Mouse (Mus musculus): ENCODE data around the gene Engase.

Engase gene

GRCm38 (mm10) chr11:118488907-118489270 lies 12.3 kb downstream of the Engase start:
- DNase-seq (ENCODE audit: low spot score): no peak

GRCm38 (mm10) chr11:118490566-118491218 lies 14.1 kb downstream of the Engase start:
- peak; percentile 86 for DNase-seq (ENCODE audit: low spot score)

- no peak for DNase-seq (ENCODE audit: low spot score)
Observed at GRCm38 (mm10) chr11:118491230-118491629, 14.6 kb downstream of the Engase start.

GRCm38 (mm10) chr11:118493458-118493857 lies 16.8 kb downstream of the Engase start:
- no peak for DNase-seq (ENCODE audit: low spot score)

- DNase-seq (ENCODE audit: low spot score): no peak
Observed at GRCm38 (mm10) chr11:118494001-118494737, 17.5 kb downstream of the Engase start.

- DNase-seq (ENCODE audit: low spot score): no peak
Observed at GRCm38 (mm10) chr11:118495065-118495464, 18.4 kb downstream of the Engase start.

GRCm38 (mm10) chr11:118496066-118496689 lies 19.5 kb downstream of the Engase start:
- no peak for DNase-seq (ENCODE audit: low spot score)

GRCm38 (mm10) chr11:118502990-118503389 lies 26.4 kb downstream of the Engase start:
- no peak for DNase-seq (ENCODE audit: low spot score)

GRCm38 (mm10) chr11:118503418-118504179 lies 27.0 kb downstream of the Engase start:
- no peak for DNase-seq (ENCODE audit: low spot score)

- no peak for DNase-seq (ENCODE audit: low spot score)
Observed at GRCm38 (mm10) chr11:118504180-118504454, 27.5 kb downstream of the Engase start.

- DNase-seq (ENCODE audit: low spot score): no peak
Observed at GRCm38 (mm10) chr11:118507095-118507494, 30.5 kb downstream of the Engase start.

- DNase-seq (ENCODE audit: low spot score): peak; percentile 71
Observed at GRCm38 (mm10) chr11:118507904-118508303, 31.3 kb downstream of the Engase start.

- DNase-seq (ENCODE audit: low spot score): no peak
Observed at GRCm38 (mm10) chr11:118508341-118508740, 31.7 kb downstream of the Engase start.

GRCm38 (mm10) chr11:118511851-118512250 lies 35.2 kb downstream of the Engase start:
- DNase-seq (ENCODE audit: low spot score): peak; percentile 50

- no peak for DNase-seq (ENCODE audit: low spot score)
Observed at GRCm38 (mm10) chr11:118512257-118512910, 35.8 kb downstream of the Engase start.

GRCm38 (mm10) chr11:118517924-118518323 lies 41.3 kb downstream of the Engase start:
- DNase-seq (ENCODE audit: low spot score): no peak

GRCm38 (mm10) chr11:118518743-118519142 lies 42.1 kb downstream of the Engase start:
- DNase-seq (ENCODE audit: low spot score): no peak

GRCm38 (mm10) chr11:118520251-118520650 lies 43.6 kb downstream of the Engase start:
- no peak for DNase-seq (ENCODE audit: low spot score)

- DNase-seq (ENCODE audit: low spot score): no peak
Observed at GRCm38 (mm10) chr11:118520932-118521331, 44.3 kb downstream of the Engase start.

GRCm38 (mm10) chr11:118523496-118524145 lies 47.0 kb downstream of the Engase start:
- DNase-seq (ENCODE audit: low spot score): no peak

- no peak for DNase-seq (ENCODE audit: low spot score)
Observed at GRCm38 (mm10) chr11:118525059-118525458, 48.4 kb downstream of the Engase start.

- DNase-seq (ENCODE audit: low spot score): no peak
Observed at GRCm38 (mm10) chr11:118528761-118529160, 52.1 kb downstream of the Engase start.
